Mouse (Mus musculus): ENCODE measurements around the gene Nrxn3. TPM values are rescaled to one million over a fixed set of nuclear protein-coding genes. Genes with fewer than 3 reads are reported as not detected.
A peak's percentile ranks its signal among the peaks of the same experiment; 100 is the strongest.

Gene Nrxn3
- total RNA-seq, 2 experiments from 2014 or later, result 183 to 208 TPM

DNA sequence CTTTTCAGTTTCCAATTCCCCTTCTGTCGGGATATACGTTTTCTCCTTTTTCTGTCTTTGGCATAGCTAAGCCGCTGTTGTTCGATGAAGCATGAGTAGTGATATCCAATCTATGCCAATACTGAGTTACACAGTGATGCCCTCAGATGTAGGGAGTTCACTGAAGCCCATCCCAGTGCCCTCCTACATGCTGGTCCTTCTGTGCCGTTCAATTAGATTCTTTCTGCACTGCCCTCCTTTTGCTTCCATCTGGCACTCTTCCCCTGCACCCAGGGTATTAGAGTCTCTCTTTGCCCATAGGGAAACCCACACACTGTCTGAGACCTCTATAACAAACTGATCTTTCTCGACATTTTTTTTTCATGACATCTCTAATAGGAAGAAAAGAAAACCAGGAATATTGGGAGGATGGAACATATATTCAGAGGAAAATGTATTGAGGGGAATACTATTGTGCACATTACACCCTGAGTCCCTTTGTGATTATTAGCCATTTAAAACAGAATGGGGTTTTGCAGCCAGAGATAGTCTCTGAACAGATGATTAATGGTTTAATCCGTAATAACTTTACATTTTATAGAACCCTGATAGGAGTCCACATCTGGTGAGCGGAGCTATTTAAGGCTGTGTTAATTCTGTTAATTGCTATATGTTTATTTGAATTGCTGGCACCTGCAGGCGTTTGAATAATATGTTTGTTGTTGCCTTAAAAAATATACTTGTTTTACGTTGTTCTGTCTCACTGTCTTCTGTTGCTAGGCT is 476.3 kb downstream of the Nrxn3 start:
- H3K4me3 ChIP-seq, result no peak overlapping the region
- no peak for DNase-seq (ENCODE audit: low spot score in 2 of 2)
- TF ChIP-seq CTCF (conservative IDR thresholded peaks at IDR 0.05), result no peak
- H3K27ac ChIP-seq, result no peak overlapping the region

- no peak overlapping the region for H3K27ac ChIP-seq
- no peak overlapping the region for H3K4me3 ChIP-seq
- DNase-seq (ENCODE audit: low spot score in 2 of 2), result no peak
- TF ChIP-seq CTCF (conservative IDR thresholded peaks at IDR 0.05), result peak; percentile 67
These were observed 488.9 kb downstream of the Nrxn3 start for GRCm38 (mm10) chr12:89211608-89212007.

- H3K27ac ChIP-seq, result no peak overlapping the region
- no peak overlapping the region for H3K4me3 ChIP-seq
- TF ChIP-seq CTCF (conservative IDR thresholded peaks at IDR 0.05), result no peak
- no peak for DNase-seq (ENCODE audit: low spot score in 2 of 2)
These were observed 517.1 kb downstream of the Nrxn3 start for GRCm38 (mm10) chr12:89239826-89240225.

GRCm38 (mm10) chr12:89241554-89241953 is 518.9 kb downstream of the Nrxn3 start:
- no peak for DNase-seq (ENCODE audit: low spot score in 2 of 2)
- TF ChIP-seq CTCF (conservative IDR thresholded peaks at IDR 0.05), result peak; percentile 68
- Histone ChIP-seq H3K4me3 (no peak overlapping the region), H3K27ac (no peak overlapping the region)

- no peak overlapping the region for H3K4me3 ChIP-seq
- TF ChIP-seq CTCF (conservative IDR thresholded peaks at IDR 0.05), result no peak
- no peak for DNase-seq (ENCODE audit: low spot score in 2 of 2)
- no peak overlapping the region for H3K27ac ChIP-seq
These were observed 519.8 kb downstream of the Nrxn3 start for GRCm38 (mm10) chr12:89242476-89242875.

DNA sequence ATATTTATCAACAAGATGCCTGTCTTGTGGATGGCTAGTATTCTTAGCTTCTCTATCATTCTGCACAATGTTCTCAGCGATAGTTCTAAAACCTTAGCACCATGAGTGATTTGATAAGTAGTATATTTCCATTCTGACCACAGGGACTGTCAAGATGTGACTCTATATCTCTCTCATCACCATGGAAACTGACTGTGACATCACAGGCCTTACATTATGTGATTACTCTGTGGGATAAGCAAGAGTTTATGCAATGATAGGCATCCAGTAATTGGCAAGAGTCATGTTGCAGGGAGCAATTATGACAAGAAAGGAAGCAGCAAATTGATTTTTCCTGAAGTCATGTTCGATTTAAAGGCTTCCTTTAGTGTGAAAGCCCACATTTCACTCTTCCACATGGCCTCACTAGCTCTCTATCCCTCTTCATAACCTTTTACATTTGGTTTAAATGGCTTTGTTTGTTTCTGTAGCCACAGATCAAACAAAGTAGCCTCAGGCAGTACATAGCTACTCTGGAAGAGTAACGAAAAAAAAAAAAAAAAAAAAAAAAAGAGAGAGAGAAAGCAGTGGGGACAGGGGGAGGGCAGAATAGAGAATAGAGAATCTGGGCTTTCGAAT is 532.7 kb downstream of the Nrxn3 start:
- no peak for TF ChIP-seq CTCF (conservative IDR thresholded peaks at IDR 0.05)
- Histone ChIP-seq H3K27ac (no peak overlapping the region), H3K4me3 (no peak overlapping the region)
- DNase-seq (ENCODE audit: low spot score in 2 of 2), result no peak

GRCm38 (mm10) chr12:89258879-89259278 is 536.2 kb downstream of the Nrxn3 start:
- Histone ChIP-seq H3K4me3 (no peak overlapping the region), H3K27ac (no peak overlapping the region)
- no peak for TF ChIP-seq CTCF (conservative IDR thresholded peaks at IDR 0.05)
- DNase-seq (ENCODE audit: low spot score in 2 of 2), result no peak

- peak in 1 of 2 experiments; percentile 18 for DNase-seq (ENCODE audit: low spot score in 2 of 2)
- H3K27ac ChIP-seq, result no peak overlapping the region
These were observed 537.4 kb downstream of the Nrxn3 start for GRCm38 (mm10) chr12:89260076-89260475.

DNA sequence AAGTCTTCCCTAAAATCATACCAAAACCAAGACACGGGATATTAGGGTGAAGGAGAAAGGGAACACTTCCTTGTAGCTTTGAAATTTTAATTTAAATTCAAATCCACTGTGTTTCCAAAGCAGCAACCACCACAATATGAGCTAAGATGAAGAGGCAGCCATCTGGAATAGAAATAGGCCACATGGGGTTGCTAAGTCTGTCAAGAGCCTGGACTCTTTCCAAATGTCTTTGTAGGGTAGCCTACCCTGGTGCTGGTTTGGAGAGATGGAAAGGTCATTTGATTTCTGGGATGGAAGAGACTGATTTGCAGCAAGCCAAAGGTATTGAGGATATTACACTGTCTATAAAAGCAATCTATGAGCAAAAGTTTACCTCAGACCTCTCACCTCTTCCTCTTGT is 539.6 kb downstream of the Nrxn3 start:
- no peak overlapping the region; the same call in 1 of the 2 replicates for H3K27ac ChIP-seq
- DNase-seq (ENCODE audit: low spot score in 2 of 2), result no peak
- H3K4me3 ChIP-seq, result no peak overlapping the region
- no peak for TF ChIP-seq CTCF (conservative IDR thresholded peaks at IDR 0.05)

More at GRCm38 (mm10) chr12:89260076-89260475, 537.4 kb downstream of the Nrxn3 start:
- no peak for TF ChIP-seq CTCF (conservative IDR thresholded peaks at IDR 0.05)
- H3K4me3 ChIP-seq, result no peak overlapping the region

DNA sequence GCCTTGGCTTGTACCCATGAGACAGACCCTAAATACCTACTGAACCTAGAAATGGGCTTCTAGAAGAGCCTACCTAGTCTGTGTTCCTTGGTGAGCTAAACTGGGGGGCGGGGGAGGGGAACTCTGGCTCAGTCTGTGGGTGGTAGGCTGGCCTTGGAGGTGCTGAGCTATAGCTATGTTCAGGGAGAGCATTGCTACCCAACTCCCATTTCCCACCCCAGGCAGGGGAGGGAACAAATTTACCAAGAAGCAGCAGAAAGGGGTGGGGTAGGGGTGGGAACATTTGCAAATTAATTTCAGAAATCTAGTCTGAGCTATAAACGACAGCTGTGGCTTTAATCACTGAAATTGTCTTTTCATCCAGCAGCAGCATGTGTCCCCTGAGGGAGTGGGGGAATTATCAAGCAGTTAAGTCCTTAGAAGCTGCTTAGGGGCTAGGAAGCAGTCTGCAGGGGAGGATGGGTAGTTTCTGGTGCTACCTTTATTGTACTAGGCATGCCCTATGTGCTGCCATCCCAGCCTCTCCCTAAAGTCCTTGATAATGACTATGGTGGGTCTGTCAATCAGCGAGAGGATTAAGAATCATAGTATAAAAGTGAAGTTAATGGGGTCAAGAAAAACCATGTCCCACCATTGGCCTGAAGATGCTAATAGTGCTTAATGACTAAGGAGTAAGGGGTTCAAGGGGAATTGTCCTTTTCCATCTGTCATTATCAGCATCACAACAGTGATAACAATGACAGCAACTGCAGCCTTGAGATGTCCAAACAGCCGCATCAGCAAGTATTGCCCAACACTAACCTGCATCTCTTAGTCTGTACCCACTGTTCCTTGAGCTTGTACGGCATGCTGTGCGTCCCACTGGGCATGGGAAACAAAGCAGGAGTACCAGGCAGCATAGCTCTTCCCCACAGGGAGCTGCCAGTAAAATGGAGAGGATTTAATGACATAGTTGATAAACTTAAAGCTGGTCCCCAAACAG is 560.0 kb downstream of the Nrxn3 start:
- H3K4me3 ChIP-seq, result no peak overlapping the region

DNA sequence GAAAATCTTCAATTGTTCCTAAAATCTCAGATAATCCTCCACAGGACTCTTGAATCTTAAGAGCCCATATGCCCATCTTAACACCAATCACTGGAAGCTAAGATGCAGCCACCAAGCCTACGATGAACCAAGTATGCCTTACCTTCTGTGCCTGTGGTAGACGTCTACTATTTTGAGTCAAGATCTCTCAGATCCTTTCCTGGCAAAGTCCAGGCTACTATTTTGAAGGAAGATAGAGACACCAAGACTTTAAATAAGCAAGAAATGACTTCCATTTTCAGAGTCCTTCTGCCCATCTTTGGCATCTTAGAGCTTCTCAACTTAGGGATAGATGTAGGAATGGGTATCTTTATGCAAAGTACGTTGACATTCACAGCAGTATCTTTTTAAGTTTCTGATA is 561.7 kb downstream of the Nrxn3 start:
- no peak overlapping the region for H3K27ac ChIP-seq
- no peak overlapping the region for H3K4me3 ChIP-seq
- TF ChIP-seq CTCF (conservative IDR thresholded peaks at IDR 0.05), result no peak
- no peak for DNase-seq (ENCODE audit: low spot score in 2 of 2)

More for the DNA sequence above, 560.0 kb downstream of the Nrxn3 start:
- no peak for DNase-seq (ENCODE audit: low spot score in 2 of 2)
- TF ChIP-seq CTCF (conservative IDR thresholded peaks at IDR 0.05), result no peak
- H3K27ac ChIP-seq, result 0 out of 2 replicates have a peak overlapping the region, but pooled peaks have one; percentile 23

DNA sequence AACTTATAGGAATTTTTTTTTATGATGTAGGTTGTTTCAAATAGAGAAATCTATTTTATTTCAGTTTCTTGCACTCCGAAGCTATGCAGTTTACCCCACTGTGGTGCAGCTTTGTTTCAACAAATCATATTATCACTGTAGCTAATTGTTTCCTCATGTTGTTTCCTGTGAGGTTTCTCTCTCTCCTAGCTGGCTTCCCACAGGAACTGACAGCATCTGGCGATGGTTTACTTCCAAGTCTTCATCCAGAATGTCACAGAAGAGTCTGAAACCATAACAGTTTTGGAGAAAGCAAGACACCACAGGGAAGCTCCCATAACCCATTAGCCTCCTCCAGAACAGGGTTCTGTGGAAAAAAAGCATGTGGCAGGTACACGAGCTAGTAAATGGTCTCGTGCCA is 564.4 kb downstream of the Nrxn3 start:
- DNase-seq (ENCODE audit: low spot score in 2 of 2), result peak in 1 of 2 experiments; percentile 41

More for the DNA sequence above, 564.4 kb downstream of the Nrxn3 start:
- Histone ChIP-seq H3K4me3 (no peak overlapping the region), H3K27ac (peak overlapping the region; percentile 43; the same call in 1 of the 2 replicates)
- no peak for TF ChIP-seq CTCF (conservative IDR thresholded peaks at IDR 0.05)

Data from layer of hippocampus, adult 2 months (tissue).